Mouse (Mus musculus) layer of hippocampus, adult 9-11 months (tissue): Measurements from ENCODE around the gene Hyou1.
"Not testable (repeated sequence)": the region's sequence is repeated elsewhere in the genome, so short reads cannot be mapped to it uniquely, and the experiment has no call there.

Source experiments
- DNase-seq: peaks from one replicate; pipeline ENCODE4 v3.0.0; 2022

The Hyou1 gene

GRCm38 (mm10) chr9:44352337-44352736, 27.0 kb upstream of the Hyou1 start:
- DNase-seq, result no peak

GRCm38 (mm10) chr9:44353142-44353541, 26.1 kb upstream of the Hyou1 start:
- DNase-seq, result no peak

- no peak for DNase-seq
Observed at GRCm38 (mm10) chr9:44357207-44357606, 22.1 kb upstream of the Hyou1 start.

- DNase-seq, result peak; percentile 93
Observed at GRCm38 (mm10) chr9:44361190-44361917, 17.9 kb upstream of the Hyou1 start, which contains the start of gene Vps11. TSS of gene Vps11 (minus strand) at chr9:44361670.

GRCm38 (mm10) chr9:44361931-44362330, 17.4 kb upstream of the Hyou1 start:
- not testable (repeated sequence) for DNase-seq

- DNase-seq, result no peak
Observed at GRCm38 (mm10) chr9:44364480-44364879, 14.8 kb upstream of the Hyou1 start.

GRCm38 (mm10) chr9:44373386-44373785, 5.9 kb upstream of the Hyou1 start:
- DNase-seq, result no peak

GRCm38 (mm10) chr9:44376141-44376540, 3.1 kb upstream of the Hyou1 start:
- no peak for DNase-seq

GRCm38 (mm10) chr9:44377335-44377734, 2.0 kb upstream of the Hyou1 start:
- not testable (repeated sequence) for DNase-seq

GRCm38 (mm10) chr9:44378153-44378730, 1.0 kb upstream of the Hyou1 start:
- no peak for DNase-seq

GRCm38 (mm10) chr9:44379862-44380261, 572 bp downstream of the Hyou1 start:
- DNase-seq, result peak; percentile 37

- DNase-seq, result no peak
Observed at GRCm38 (mm10) chr9:44384596-44384995, 5.3 kb downstream of the Hyou1 start.

GRCm38 (mm10) chr9:44387221-44387620, 7.9 kb downstream of the Hyou1 start:
- no peak for DNase-seq

- DNase-seq, result peak; percentile 30
Observed at GRCm38 (mm10) chr9:44389273-44389672, 10.0 kb downstream of the Hyou1 start.

- DNase-seq, result peak; percentile 60
Observed at GRCm38 (mm10) chr9:44391466-44391865, 12.2 kb downstream of the Hyou1 start.

- DNase-seq, result peak; percentile 98
Observed at GRCm38 (mm10) chr9:44396684-44397411, 17.6 kb downstream of the Hyou1 start, which contains the start of gene Slc37a4. TSS of gene Slc37a4 (plus strand) at chr9:44396852.

GRCm38 (mm10) chr9:44398087-44398486, 18.8 kb downstream of the Hyou1 start:
- DNase-seq, result no peak

- peak; percentile 46 for DNase-seq
Observed at GRCm38 (mm10) chr9:44398551-44398950, 19.3 kb downstream of the Hyou1 start.

- no peak for DNase-seq
Observed at GRCm38 (mm10) chr9:44399114-44399794, 20.0 kb downstream of the Hyou1 start.

- DNase-seq, result no peak
Observed at GRCm38 (mm10) chr9:44399795-44400114, 20.5 kb downstream of the Hyou1 start.

GRCm38 (mm10) chr9:44401081-44401480, 21.8 kb downstream of the Hyou1 start:
- DNase-seq, result no peak

GRCm38 (mm10) chr9:44405011-44405410, 25.7 kb downstream of the Hyou1 start:
- no peak for DNase-seq
